Mouse (Mus musculus) heart, embryonic 16.5 days (tissue): ENCODE results near the gene Pld6. TPM values are rescaled to one million over a fixed set of nuclear protein-coding genes. Genes with fewer than 3 reads are reported as not detected.

Experiments used
- ATAC-seq: fragments of 200-750 bp; cut with Nextera tagmentation; replicated peaks from 2 replicates; pipeline ENCODE4 v1.8.0; 2017; ENCODE audit warnings: moderate number of reproducible peaks; ENCODE audit not compliant: insufficient read depth, low FRiP score; ENCODE audit errors: extremely low read depth
- H3K27ac ChIP-seq: fragments of 300-500 bp; sonication (generic); 2 replicates; pipeline ENCODE4 v1.5.1; 2014; ENCODE audit warnings: mild to moderate bottlenecking, low read length, control low read depth, moderate library complexity
- H3K27me3 ChIP-seq: fragments of 300-500 bp; sonication (generic); 2 replicates; pipeline ENCODE4 v1.6.1; 2014; ENCODE audit warnings: low read length, mixed read lengths; ENCODE audit not compliant: control insufficient read depth, insufficient read depth
- H3K36me3 ChIP-seq: fragments of 300-500 bp; sonication (generic); 2 replicates; pipeline ENCODE4 v1.6.1; 2014; ENCODE audit not compliant: control insufficient read depth, insufficient read depth
- H3K4me1 ChIP-seq: fragments of 300-500 bp; sonication (generic); 2 replicates; pipeline ENCODE4 v1.6.1; 2014; ENCODE audit warnings: low read length, mixed read lengths; ENCODE audit not compliant: control insufficient read depth, insufficient read depth
- H3K4me2 ChIP-seq: fragments of 300-500 bp; sonication (generic); 2 replicates; pipeline ENCODE4 v1.6.1; 2014; ENCODE audit warnings: low read depth, mild to moderate bottlenecking, control low read depth, low read length
- H3K4me3 ChIP-seq: fragments of 300-500 bp; sonication (generic); 2 replicates; pipeline ENCODE4 v1.5.1; 2014; ENCODE audit warnings: mild to moderate bottlenecking, control low read depth, low read length
- H3K9ac ChIP-seq: fragments of 300-500 bp; sonication (generic); 2 replicates; pipeline ENCODE4 v1.6.1; 2014; ENCODE audit warnings: low read length, control low read depth
- H3K9me3 ChIP-seq: fragments of 300-500 bp; sonication (generic); replicated peaks from 2 replicates; pipeline ENCODE4 v1.6.1; 2016; ENCODE audit warnings: low read length; ENCODE audit not compliant: control insufficient read depth
- WGBS: fragments of 180-500 bp; shearing (Covaris S2); extraction: QIAGEN DNeasy Blood & Tissue Kit; methylation state at CpG from one replicate; pipeline ENCODE4 v1.1.7; 2014; 5-methylcytosine and 5-hydroxymethylcytosine counted together
- polyA plus RNA-seq: library from polyadenylated mRNA; unstranded; fragments of >200 nt; fragmentation: Nextera tagmentation; extraction: Ambion mirVana; gene quantifications from 2 replicates; pipeline ENCODE4 v1.2.1, GENCODE M21; 2015

Pld6 gene
- polyA plus RNA-seq, 1 experiment from 2014 or later, result 4.8 TPM

GRCm38 (mm10) chr11:59778181-59778873 is 9.1 kb downstream of the Pld6 start:
- peaks cover 10% of the 10 kb centered on the region for H3K4me1 ChIP-seq
- WGBS, result 55% methylated on average over 9 of the region's 9 CpGs
- H3K27me3 ChIP-seq, result no peaks in the 10 kb centered on the region
- ATAC-seq, result no peak
- no peak overlapping the region for H3K9ac ChIP-seq
- no peak overlapping the region for H3K4me3 ChIP-seq
- H3K36me3 ChIP-seq, result peaks cover 33% of the 10 kb centered on the region
- no peak overlapping the region for H3K4me2 ChIP-seq
- H3K9me3 ChIP-seq, result no peaks in the 10 kb centered on the region
- H3K27ac ChIP-seq, result no peak overlapping the region

- no peak for ATAC-seq
- H3K4me3 ChIP-seq, result no peak overlapping the region
- no peaks in the 10 kb centered on the region for H3K9me3 ChIP-seq
- no peak overlapping the region for H3K9ac ChIP-seq
- no peak overlapping the region for H3K27ac ChIP-seq
- peaks cover 34% of the 10 kb centered on the region for H3K36me3 ChIP-seq
- WGBS, result 80% methylated on average over 5 of the region's 5 CpGs
- H3K27me3 ChIP-seq, result no peaks in the 10 kb centered on the region
- H3K4me1 ChIP-seq, result peaks cover 7% of the 10 kb centered on the region
- H3K4me2 ChIP-seq, result no peak overlapping the region
Observed at GRCm38 (mm10) chr11:59777259-59777658, 10.2 kb downstream of the Pld6 start.

DNA sequence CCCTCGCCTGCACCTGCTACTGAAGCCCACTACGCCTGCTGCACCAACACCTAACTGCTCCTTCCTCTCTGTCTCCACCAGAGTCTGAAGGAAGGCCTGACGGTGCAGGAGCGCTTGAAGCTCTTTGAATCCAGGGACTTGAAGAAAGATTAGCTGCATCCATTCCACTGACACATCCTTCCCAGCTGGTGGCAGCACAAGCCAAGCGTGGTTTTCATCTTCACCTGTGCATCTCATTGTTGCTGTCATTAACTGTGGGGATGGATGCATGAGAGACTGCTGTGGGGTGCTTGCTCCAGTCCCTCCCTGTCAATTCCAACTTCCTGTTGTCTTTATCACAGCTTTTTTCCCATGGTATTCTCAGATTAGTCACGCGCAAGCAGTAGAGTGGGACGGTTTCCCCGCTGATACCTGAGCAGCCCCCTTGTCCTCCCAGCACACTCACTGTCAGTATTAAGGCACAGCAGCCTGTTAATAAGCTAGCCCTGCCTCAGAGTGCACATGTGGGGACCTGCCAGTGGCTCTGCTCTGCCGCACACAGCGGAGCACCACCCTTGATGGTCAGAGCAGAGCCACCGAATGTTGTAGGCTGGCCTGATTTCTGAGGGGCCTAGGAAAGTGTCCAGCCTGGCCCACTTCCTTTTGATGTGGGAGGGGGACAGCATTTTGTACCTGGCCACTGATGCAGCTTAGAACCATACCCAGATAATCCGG is 11.9 kb downstream of the Pld6 start:
- H3K4me2 ChIP-seq, result no peak overlapping the region
- no peak overlapping the region for H3K9ac ChIP-seq
- H3K36me3 ChIP-seq, result peaks cover 50% of the 10 kb centered on the region
- no peak overlapping the region for H3K27ac ChIP-seq
- H3K4me3 ChIP-seq, result no peak overlapping the region
- no peaks in the 10 kb centered on the region for H3K9me3 ChIP-seq
- no peak for ATAC-seq
- H3K27me3 ChIP-seq, result no peaks in the 10 kb centered on the region
- peaks cover 7% of the 10 kb centered on the region for H3K4me1 ChIP-seq
- 88% methylated on average over 13 of the region's 13 CpGs for WGBS

DNA sequence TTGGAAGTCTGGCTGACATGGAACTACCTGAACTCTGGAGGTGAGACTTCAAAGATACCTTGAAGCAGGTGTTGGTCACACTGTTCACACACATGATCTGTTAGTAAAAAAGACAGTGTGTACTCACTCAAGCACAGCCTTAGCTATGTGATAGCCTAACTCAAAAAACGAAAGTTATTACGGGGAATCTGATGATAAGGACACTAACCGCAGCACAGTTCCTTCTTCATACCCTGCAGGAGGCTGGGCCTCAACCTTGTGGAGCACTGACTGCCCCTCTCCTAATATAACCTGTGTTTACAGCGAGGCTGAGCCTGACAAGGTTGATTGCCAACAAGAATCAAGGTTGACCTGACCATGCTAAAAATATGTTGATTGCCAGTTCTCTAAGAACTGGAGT is 12.9 kb downstream of the Pld6 start:
- H3K9ac ChIP-seq, result no peak overlapping the region
- peaks cover 7% of the 10 kb centered on the region for H3K4me1 ChIP-seq
- ATAC-seq, result no peak
- H3K27ac ChIP-seq, result no peak overlapping the region
- peaks cover 58% of the 10 kb centered on the region for H3K36me3 ChIP-seq
- no peaks in the 10 kb centered on the region for H3K9me3 ChIP-seq
- WGBS, result 65% methylated on average over 4 of the region's 4 CpGs
- no peak overlapping the region for H3K4me2 ChIP-seq
- H3K4me3 ChIP-seq, result no peak overlapping the region
- H3K27me3 ChIP-seq, result no peaks in the 10 kb centered on the region

DNA sequence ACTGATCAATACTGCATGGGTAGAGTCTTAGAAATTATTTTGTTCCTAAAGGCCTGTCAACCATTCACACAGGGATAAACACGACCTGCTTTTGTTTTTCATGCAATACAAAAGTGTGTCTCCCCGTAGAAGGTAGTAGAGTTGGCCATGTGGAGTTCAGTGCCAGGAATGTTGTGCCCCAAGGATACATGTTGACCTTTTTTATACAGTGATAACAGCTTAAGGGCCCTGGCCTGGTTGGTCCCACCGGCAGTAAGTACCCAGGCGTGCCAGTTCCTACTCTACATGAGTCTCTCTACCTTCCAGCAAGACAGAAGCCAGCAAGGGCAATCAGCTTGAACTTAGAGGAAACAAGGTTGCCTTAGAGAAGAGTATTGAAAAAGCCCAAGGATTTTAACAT is 14.5 kb downstream of the Pld6 start:
- no peak overlapping the region for H3K4me2 ChIP-seq
- no peak overlapping the region for H3K27ac ChIP-seq
- ATAC-seq, result peak; percentile 52; the same call in 1 of the 2 replicates
- no peaks in the 10 kb centered on the region for H3K9me3 ChIP-seq
- H3K9ac ChIP-seq, result no peak overlapping the region
- WGBS, result 51% methylated on average over 4 of the region's 4 CpGs
- no peak overlapping the region for H3K4me3 ChIP-seq
- no peaks in the 10 kb centered on the region for H3K27me3 ChIP-seq
- H3K4me1 ChIP-seq, result peaks cover 12% of the 10 kb centered on the region
- peaks cover 67% of the 10 kb centered on the region for H3K36me3 ChIP-seq

- 64% methylated on average over 2 of the region's 2 CpGs for WGBS
- Histone ChIP-seq H3K4me2 (no peak overlapping the region), H3K36me3 (peaks cover 66% of the 10 kb centered on the region), H3K9ac (no peak overlapping the region), H3K4me3 (no peak overlapping the region), H3K4me1 (peaks cover 12% of the 10 kb centered on the region), H3K27me3 (no peaks in the 10 kb centered on the region), H3K27ac (no peak overlapping the region), H3K9me3 (no peaks in the 10 kb centered on the region)
- no peak for ATAC-seq
Observed at GRCm38 (mm10) chr11:59772291-59772690, 15.2 kb downstream of the Pld6 start.

- Histone ChIP-seq H3K27me3 (no peaks in the 10 kb centered on the region), H3K36me3 (peaks cover 64% of the 10 kb centered on the region), H3K27ac (no peak overlapping the region), H3K9ac (no peak overlapping the region), H3K4me2 (no peak overlapping the region), H3K9me3 (no peaks in the 10 kb centered on the region), H3K4me1 (peaks cover 12% of the 10 kb centered on the region), H3K4me3 (no peak overlapping the region)
- 73% methylated on average over 7 of the region's 7 CpGs for WGBS
- ATAC-seq, result no peak
Observed at GRCm38 (mm10) chr11:59770753-59771152, 16.7 kb downstream of the Pld6 start.

GRCm38 (mm10) chr11:59769738-59770137 is 17.7 kb downstream of the Pld6 start:
- H3K9ac ChIP-seq, result no peak overlapping the region
- 31% methylated on average over 6 of the region's 6 CpGs for WGBS
- ATAC-seq, result 0 out of 2 replicates have a peak, but pooled peaks have one; percentile 32
- peaks cover 68% of the 10 kb centered on the region for H3K36me3 ChIP-seq
- H3K9me3 ChIP-seq, result no peaks in the 10 kb centered on the region
- peak overlapping the region; percentile 44; the same call in 1 of the 2 replicates for H3K27ac ChIP-seq
- H3K27me3 ChIP-seq, result no peaks in the 10 kb centered on the region
- no peak overlapping the region for H3K4me2 ChIP-seq
- no peak overlapping the region for H3K4me3 ChIP-seq
- H3K4me1 ChIP-seq, result peaks cover 12% of the 10 kb centered on the region

DNA sequence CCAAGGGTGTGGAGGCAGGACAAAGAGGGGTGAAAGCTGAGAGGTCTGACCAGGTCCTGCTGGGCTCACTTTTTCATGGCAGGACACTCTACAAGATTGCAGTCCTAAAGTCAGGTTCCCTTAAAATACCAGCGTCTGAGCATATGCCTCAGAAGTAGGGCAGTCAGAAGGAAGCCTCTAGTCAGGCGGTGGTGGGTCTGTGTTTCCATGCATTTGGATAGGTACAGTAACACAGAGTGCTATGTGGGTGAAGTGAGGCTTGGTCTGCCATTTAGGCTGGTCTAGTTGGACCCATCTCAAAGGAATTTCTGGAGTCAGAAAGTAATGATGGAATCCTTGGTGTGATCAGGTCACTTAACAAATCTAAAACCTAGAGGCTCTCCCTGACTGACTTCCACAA is 18.1 kb downstream of the Pld6 start:
- H3K27me3 ChIP-seq, result no peaks in the 10 kb centered on the region
- no peak for ATAC-seq
- H3K4me3 ChIP-seq, result no peak overlapping the region
- H3K9me3 ChIP-seq, result no peaks in the 10 kb centered on the region
- H3K4me2 ChIP-seq, result no peak overlapping the region
- peaks cover 12% of the 10 kb centered on the region for H3K4me1 ChIP-seq
- 81% methylated on average over 2 of the region's 2 CpGs for WGBS
- peak overlapping the region; percentile 44; the same call in 1 of the 2 replicates for H3K27ac ChIP-seq
- H3K9ac ChIP-seq, result no peak overlapping the region
- H3K36me3 ChIP-seq, result peaks cover 68% of the 10 kb centered on the region
